Mouse (Mus musculus) c-Kit-negative CD71-positive TER-119-positive erythroid progenitor cells, embryonic 14.5 days (primary cell): ENCODE measurements around the gene Rgs16.
A peak's percentile ranks its signal among the peaks of the same experiment; 100 is the strongest.

Experiments
- DNase-seq: peaks from one replicate; pipeline ENCODE4 v3.0.0-alpha.2; 2013; ENCODE audit warnings: low read depth, low spot score

Gene Rgs16

DNA sequence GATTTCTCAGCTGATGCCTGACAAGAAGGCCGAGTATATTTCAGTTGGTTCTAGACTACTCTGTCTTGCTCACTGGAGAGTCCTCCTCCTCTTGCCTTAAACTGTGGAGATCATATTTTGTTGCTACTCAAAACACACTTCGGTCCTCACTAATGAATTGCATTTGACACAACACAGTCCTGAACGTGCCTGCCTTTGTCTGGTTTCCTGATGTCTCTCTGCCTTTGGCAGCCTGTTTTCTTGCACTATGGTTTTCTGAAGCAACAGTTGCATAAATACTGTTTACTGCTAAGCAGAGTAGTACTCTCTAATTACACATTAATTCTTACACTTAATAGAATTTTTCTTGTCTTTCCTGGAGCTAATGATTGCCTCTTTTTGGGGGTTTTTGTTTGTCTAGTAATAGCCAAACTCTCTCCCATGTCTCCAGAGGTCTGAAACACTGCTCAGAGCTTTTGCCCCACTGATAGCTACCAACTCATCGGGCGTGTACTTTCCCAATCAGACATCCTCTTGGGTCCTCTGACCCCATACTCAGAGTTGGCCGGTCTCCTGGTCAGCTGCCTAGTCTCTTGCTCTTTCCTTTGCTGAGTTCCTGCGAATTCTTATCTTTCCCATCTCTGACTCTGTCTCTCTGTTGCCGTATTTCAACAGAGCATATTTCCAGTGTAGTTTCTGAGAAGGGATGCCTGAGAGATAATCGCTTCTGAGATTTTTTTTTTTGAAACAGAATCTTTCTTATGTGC lies 18.4 kb upstream of the Rgs16 start:
- DNase-seq = no peak

DNA sequence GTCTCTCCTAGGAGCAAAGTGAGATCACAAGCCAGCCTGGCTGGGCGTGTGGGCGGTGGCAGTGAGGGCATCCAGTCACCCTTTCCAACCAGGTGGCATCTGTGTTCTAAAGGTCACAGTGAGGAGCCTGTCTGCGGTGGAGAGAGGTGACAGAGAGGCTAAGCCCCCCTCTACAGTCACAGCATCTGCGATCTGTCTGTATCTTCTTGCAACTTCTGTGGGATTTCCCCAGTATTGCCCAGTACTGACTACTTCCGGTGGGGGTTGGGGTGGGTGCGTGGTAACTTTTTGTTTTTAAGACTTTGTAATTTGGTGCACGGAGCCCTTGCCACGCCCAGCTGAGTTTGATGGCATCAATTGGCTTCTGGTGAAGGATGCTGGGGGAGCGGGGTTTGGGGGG lies 16.7 kb upstream of the Rgs16 start:
- DNase-seq = no peak

DNA sequence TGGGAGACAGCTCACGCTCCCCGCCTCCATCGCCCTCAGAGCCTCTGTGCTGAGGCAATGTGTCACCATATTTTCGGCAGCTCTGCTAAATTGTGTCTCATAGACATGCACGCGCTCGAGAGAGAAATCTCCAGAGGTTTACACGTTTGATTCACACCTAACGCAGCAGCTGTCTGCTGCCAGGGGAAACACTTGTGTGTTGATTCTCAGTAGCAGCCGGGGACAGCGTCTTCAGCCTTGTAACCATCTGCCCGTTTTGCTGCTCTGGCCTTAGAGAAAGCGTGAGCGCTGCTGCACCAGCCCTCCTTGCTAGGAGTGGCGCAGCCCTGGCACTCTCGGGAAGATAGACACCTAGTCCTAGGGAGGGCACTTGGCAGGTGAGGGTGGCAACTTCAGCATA lies 13.5 kb upstream of the Rgs16 start:
- no peak for DNase-seq

DNA sequence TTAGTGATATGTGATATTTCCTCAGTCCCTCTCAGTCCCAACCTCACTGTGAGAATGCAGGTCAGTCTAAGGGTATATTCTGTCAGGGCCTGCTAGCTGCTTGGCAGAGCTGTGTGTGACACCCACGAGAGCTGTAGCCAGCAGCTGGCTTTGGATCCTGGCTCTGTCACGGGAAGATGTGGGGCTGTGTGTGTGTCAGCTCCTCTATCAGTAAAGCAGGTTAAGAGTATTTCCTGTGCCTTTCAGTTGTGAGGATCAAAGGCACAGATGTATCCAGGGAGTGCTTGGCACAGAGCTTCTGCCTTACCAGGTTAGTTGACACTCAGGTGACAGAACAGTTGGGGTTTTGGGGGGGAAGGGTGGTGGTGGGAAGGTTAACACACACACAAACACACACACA lies 10.3 kb upstream of the Rgs16 start:
- DNase-seq = no peak

DNA sequence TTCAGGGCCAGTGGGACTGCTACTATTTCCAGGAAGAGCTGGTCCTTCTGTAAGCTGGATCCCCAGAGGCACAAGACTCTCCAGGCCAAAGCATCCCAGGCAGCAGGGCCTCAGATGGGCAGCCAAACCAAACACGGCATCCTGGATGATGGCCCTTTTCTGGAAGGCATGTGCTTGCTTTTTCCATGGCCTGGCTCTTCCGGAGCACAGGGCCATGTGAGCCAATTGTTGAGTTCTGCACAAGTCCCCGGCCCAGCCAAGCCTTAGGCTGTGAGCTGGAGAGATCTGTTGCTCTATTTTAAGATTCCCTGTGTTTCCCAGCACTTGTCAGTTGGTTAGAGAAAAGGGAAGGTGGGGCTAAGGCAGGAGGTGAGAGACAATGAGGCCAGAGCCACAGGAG lies 9.5 kb upstream of the Rgs16 start:
- no peak for DNase-seq

DNA sequence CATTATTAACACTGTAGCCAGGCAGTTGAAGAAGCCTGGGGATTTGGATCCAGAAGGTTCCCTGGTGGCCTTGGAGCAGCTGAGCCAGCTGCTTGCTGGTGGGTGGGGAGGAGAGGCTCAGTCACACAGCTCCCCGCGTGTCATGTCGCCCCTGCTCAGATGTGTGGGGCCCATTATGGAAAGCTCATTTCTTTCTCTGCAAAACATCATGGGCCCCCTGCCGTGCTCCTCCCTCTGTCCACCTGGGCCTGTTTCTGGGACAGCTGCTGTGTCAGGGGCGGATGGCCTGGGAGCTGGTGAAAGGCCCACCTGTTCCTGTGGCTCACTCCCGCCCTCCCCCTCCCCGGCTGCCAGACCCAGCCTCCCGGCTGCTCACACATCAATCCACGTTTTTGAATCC lies 7.0 kb upstream of the Rgs16 start:
- DNase-seq = no peak

DNA sequence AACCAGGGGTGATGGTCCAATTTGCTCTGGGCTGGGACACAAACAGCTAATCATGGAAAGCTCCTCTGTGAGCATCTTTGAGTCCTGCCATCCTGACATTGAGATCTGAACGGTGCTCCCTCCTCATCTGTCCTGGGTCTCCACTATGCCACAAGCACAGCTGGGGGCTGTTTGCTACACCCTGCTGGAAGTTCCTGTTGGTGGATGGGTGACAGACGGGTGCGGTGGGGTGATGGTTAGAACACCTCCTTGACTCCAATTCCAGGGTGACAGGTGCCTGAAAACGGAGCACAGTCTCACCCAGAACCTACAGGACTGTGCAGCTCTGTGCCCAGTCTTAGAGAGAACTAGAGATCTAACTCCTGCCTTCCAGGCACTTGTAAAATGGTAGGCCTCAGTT lies 5.3 kb upstream of the Rgs16 start:
- DNase-seq = no peak

DNA sequence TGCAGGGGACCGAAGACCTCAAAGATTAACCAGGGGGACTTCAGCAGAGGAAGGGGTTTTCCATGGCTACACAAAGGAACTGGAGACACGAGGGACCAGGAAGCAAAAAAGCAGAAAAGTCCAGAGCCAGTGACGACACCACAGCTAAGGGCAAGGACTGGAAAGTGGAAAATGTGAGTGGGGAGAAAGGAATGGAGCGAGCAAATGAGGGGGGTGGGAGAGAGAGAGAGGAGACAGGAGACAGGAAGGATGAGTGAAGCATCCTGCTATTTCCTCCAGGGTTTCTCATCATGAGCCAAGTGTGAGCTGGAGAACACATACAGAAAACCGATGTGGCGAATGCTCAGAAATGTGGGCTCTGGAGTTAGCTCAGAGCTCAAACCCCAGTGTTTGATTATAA lies 4.1 kb upstream of the Rgs16 start:
- no peak for DNase-seq

DNA sequence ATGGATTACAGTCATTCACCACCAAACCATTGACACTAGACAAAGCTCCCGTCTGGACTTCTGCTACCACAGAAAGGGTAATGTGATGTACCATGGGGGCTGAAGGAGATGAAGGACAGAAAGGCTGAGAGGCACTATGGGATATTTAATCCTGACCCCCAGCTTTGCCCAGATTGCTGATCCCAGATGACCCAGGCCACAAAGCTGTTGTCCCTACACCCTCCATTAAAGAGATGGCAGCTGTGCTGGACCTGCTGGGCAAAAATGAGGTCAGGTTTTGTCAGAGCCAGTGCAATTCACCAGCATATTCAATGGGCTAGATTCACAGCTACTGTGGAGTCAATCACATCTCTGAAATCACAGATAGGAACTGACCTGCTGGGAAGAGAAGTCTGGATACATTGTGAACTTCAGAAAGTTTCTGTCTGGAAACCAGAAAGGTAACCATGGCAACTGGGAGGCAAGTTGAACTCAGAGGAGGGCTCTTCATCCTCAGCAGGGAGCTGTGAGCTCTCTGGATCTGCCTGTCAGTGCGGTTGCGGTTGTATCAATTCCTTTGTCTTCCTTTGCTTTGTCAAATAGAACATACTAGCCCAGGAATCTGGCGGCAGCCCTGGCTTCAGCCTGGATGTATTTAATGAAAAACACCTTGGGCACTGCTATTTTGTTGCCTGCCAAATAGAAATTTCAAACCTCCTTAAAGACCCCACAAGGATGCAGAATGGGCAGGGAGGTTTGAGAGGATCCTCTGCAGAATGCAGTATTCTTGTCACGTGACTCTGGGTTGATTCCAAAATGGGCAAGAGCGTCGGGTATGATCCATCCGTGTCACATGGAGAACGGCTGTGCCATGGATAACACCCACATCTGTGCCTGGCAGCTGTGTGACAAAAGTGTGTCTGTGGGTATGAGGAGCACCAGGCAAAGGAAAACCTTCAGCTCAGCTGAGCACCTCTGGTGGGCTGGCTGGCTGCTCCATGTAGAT lies 2.8 kb upstream of the Rgs16 start:
- no peak for DNase-seq

DNA sequence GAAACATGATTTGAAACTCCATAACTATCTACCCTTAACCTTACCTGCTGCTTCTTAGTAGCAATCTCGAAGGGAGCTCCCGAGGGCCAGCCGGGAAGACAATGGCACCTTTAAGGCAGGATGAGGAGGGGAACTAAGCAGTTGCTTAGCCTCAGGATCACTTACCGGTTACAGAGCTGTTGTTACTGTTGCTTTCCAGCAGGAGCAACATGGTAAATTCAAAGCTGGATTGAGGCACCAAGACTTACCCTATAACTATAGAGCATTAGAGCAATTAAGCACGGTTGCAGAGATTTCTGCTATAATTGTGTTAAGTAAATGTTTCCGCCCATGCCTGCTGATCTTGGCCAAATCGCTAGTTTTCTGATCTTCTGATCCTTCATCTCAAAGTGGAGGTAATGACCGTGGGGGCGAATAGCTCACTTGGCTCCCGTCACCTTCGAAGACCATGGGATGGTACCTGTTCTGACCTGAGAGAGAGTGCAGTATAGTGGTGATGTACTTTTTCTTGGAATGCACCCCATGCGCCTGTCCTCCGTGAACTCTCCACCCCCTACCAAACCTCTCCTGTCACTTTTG lies 623 bp upstream of the Rgs16 start:
- no peak for DNase-seq

DNA sequence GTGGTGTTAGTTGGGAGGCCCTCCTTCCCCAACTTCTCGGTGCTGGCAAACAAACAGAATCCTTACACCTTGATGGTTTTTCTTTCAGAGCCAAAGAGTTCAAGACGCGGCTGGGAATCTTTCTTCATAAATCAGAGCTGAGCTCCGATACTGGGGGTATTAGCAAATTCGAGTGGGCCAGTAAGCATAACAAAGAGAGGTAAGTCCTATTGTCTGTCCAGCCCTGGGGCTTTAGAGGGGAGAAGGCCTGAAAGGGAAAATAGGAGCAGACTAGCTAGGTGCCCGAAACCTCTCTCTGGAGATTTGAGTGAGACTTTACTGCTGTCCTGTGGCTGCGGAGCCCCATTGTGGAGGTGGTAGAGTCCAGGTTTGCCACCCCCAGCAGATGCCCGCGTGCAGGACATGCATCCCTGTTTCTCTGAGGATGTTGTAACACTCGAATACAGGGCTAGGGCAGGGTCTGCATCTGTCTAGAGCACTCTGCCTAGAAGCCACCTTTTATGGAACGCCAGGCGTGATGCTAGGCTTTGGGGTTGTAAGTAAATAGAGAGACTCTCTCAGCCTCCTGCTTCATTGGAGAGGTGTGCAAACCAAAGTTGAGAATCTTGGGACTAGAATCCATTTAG lies 739 bp downstream of the Rgs16 start:
- DNase-seq = no peak

DNA sequence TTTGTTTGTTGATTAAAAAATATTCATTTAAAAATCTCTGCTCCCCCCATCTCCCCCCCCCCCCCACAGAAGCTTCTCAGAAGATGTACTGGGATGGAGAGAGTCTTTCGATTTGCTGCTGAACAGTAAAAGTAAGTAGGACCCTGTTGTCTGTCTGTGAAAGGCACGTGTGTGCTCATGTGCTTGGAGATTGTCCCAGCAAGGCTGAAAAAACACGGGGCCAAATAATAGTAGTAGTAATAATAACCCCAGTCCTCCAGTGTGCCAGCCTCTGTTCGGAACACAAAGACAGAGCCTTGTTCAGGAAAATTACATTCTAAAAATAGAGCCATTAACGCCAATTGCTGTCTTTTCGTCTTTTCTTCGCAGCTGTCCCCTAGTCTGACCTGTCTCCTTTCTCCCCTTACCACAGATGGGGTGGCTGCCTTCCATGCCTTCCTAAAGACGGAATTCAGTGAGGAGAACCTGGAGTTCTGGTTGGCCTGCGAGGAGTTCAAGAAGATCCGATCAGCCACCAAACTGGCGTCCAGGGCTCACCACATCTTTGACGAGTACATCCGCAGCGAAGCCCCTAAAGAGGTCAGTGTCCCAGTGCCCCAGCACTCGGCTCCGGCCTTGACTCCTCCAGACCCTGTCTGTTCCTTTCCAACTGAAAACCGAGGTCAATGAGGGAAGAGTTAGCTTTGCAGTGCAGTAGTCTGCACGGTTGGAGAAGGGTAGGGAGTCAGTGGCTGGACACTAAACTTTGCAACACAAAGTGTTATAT lies 1.6 kb downstream of the Rgs16 start:
- no peak for DNase-seq

DNA sequence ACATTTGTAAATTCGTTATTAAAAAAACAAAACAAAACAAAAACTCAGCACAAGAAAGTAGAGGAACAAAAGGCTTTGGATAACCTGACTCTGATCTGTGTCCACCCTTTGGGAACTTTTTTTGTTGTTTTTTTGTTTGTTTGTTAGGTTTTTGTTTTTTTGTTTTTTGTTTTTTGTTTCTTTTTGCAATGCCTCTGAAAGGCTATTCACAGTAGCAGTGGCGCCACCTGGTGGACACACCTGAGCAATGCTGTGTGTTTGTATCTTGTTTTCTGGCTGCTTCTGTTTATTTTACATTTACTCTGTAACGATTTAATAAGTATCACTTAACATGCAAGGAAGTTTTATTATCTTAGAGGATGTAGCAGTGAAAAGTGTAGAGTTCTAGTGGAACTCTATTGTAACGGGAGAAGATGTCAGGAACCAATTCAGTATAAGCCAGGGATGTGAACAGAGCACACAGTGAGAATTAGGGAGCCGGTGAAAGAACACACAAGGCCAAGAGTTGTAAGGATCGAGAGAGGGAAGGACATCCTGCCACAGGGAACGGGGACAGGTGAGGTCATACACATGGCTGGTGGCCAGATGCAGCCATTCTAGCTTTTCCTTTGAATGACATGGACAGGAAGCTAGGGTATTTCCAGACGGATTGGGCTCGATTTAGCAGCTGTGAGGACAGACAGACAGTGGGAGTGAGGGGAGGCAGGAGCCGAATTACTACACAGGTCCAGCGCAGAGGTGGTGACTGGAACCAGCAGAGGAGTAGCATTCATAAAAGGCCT lies 2.4 kb downstream of the Rgs16 start:
- peak; percentile 42 for DNase-seq

DNA sequence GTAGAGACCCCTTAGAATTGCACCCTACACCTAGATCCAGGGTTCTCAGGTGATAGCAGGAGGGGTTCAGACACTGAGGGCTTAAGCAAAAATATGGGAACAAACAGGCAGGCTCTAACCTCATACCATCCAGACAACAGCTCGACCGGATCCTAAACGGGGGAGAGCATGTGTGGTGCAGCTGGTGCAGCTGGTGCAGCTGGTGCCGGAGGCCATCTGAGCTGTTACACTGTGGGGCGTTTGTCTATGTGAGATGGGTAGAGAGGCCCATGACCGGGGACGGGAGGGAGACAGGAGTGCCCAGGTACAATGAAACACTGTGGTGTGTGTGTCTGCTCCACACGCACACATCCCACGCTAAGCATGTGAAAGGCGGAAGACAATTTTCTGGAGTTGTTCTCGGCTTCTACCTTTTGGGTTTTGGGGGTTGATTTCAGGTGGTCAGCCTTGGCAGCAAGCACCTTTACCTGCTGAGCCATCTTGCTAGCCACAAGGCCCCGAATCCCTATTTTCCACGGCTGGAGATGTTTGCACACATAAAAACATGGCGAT lies 6.0 kb downstream of the Rgs16 start:
- no peak for DNase-seq

DNA sequence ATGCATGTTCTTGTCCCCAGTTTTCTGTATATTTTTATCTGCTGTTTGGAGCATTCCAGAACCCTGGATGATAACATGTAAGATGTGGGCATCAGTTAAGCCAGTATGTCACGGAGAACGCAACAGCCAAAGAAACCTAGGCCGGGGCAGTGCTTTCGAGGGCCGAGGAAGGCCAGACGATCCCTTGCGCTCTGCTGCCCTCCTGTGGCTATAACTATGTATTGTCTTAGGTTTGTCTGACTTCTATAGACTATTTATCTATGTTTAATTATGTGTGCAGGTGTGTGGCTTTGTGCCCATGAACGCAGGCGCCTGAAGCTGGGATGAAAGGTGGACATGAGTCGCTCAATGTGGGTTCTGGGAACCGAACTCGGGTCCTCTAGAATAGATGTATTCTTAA lies 6.6 kb downstream of the Rgs16 start:
- DNase-seq = peak; percentile 49

DNA sequence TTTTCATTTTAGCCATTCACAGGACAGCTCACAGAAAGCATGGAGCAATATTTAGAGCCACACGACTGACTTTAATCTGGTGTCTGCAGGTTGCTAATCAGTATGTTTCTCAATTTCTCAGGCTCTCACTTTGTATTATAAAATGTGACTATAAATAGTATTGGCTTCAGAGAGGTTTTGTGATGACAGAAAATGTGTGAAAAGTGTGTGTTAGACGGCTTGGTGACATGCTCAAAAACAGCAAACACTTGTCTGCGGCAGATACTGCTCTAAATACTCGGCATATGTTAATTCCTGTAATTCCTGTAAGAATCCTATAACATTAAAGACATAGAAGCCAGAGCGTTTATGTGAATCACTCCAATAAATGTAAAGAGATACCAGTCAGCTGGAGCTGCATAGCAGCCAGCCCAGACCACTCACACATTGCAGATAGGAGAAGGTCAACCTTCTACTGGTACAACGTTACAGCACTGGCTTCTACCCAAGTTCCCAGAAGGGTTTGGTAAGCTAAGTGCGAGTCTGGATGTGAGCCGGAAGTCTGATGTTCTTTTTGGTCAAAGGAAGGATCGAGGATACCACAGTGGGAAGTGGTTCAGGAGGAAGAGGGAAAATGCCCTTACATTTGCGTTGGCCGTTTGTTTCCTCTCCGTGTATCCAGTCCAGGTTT lies 7.8 kb downstream of the Rgs16 start:
- no peak for DNase-seq

DNA sequence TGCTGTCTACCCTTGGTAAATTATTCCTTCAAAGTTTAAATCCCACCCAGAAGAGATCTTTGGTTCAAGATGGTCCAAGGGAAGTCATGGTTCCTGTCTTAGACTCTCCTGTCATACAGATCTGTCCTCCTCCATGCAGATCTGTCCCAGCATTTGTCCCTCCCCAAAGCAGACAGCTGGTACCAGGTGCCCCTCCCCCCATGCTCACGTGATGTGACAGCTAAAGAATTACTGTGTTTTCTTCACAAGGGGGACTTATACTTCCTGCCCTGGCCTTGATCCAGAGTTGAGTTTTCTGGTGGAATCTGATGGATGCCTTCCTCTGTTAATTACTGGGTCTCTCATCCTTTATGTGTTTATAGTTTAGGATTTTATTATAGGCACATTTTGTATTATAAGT lies 8.4 kb downstream of the Rgs16 start:
- DNase-seq = peak; percentile 45

DNA sequence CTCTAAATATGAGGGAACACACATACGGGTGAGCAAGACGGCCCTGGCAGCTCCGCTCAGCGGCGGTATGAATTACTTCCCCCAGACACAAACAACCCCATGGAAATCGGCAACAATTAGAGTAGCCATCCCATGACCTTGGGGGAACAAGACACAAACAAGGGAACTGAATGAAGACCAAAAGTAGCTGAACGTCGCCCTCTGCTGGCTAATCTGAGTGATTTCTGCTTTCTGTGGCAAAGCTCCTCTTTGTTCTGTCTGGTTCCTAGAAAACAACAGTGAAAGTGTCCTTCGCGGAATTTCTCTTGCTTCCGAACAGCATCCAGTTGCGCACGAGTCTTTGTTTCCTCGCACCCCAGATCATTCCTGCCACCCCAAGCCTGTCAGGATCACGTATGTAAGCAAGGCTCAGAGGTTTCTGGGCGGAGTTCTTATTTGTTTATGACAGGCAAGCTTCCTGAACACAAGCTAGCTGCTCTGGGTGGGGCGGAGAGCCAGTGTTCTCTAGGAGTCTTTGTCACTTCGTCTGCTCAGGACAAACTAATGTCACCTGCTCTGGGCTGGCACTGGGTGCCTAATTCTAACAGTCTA lies 9.2 kb downstream of the Rgs16 start, which contains the start of gene Rnasel:
Rnasel (plus strand) TSS at position 216 of the 591 bp plus-strand sequence.
- DNase-seq = peak; percentile 83

DNA sequence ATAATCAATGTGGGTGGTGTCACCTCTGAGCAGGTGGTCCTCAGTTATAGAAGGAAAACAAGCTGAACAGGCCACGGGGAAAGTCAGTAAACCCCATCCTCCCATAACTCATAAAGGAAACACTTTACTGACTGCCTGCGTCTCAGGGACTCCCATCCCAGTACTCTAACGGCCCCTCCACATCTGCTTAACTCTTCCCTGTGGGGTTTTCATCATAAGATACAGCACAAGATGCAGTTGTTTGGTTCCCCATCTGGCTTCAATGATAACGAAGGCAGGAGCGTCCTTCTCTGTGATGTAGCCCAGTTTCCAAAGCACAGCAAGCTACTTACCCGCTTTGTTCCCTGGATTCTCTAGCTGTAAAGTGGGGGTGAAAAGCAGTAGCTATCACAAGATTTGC lies 9.9 kb downstream of the Rgs16 start:
- DNase-seq = peak; percentile 48
